Mouse (Mus musculus): ENCODE data around the gene Taf5. TPM values are rescaled to one million over a fixed set of nuclear protein-coding genes. Genes with fewer than 3 reads are reported as not detected.
A peak's percentile ranks its signal among the peaks of the same experiment; 100 is the strongest.

The Taf5 gene
- polyA plus RNA-seq, 1 experiment = 1.8 TPM

- Histone ChIP-seq H3K4me1 (ENCODE audit: control insufficient read depth, insufficient read depth, low read length) (peaks cover 9% of the 10 kb centered on the region; the same call in 1 of the 2 replicates), H3K4me3 (ENCODE audit: insufficient read depth, low read depth, low read length) (no peak overlapping the region), H3K27ac (ENCODE audit: insufficient read depth, low read depth, low read length) (no peak overlapping the region), H3K27me3 (replicated peaks; ENCODE audit: control insufficient read depth, insufficient read depth, low read length) (no peaks in the 10 kb centered on the region), H3K36me3 (ENCODE audit: control insufficient read depth, insufficient read depth, low read length) (no peaks in the 10 kb centered on the region)
- no peak for TF ChIP-seq POLR2A (IDR thresholded peaks at IDR 0.05; ENCODE audit: low read depth, low read length)
- TF ChIP-seq CTCF (conservative IDR thresholded peaks at IDR 0.05; ENCODE audit: insufficient read depth, insufficient read length, low read depth, low read length) = no peak
- WGBS = 73% methylated on average over 1 of the region's 1 CpGs
- no peak for DNase-seq
Observed at GRCm38 (mm10) chr19:47057684-47058083, 9.9 kb upstream of the Taf5 start.

GRCm38 (mm10) chr19:47065860-47066259 lies 1.7 kb upstream of the Taf5 start:
- WGBS = 92% methylated on average over 3 of the region's 3 CpGs
- no peaks in the 10 kb centered on the region for H3K36me3 ChIP-seq (ENCODE audit: control insufficient read depth, insufficient read depth, low read length)
- no peak overlapping the region for H3K4me3 ChIP-seq (ENCODE audit: insufficient read depth, low read depth, low read length)
- no peaks in the 10 kb centered on the region for H3K27me3 ChIP-seq (replicated peaks; ENCODE audit: control insufficient read depth, insufficient read depth, low read length)
- H3K27ac ChIP-seq (ENCODE audit: insufficient read depth, low read depth, low read length) = no peak overlapping the region
- no peaks in the 10 kb centered on the region; the same call in 1 of the 2 replicates for H3K4me1 ChIP-seq (ENCODE audit: control insufficient read depth, insufficient read depth, low read length)
- DNase-seq = no peak
- TF ChIP-seq CTCF (conservative IDR thresholded peaks at IDR 0.05; ENCODE audit: insufficient read depth, insufficient read length, low read depth, low read length) (0 out of 2 replicates have a peak, but pooled peaks have one; percentile 10), POLR2A (IDR thresholded peaks at IDR 0.05; ENCODE audit: low read depth, low read length) (no peak)

DNA sequence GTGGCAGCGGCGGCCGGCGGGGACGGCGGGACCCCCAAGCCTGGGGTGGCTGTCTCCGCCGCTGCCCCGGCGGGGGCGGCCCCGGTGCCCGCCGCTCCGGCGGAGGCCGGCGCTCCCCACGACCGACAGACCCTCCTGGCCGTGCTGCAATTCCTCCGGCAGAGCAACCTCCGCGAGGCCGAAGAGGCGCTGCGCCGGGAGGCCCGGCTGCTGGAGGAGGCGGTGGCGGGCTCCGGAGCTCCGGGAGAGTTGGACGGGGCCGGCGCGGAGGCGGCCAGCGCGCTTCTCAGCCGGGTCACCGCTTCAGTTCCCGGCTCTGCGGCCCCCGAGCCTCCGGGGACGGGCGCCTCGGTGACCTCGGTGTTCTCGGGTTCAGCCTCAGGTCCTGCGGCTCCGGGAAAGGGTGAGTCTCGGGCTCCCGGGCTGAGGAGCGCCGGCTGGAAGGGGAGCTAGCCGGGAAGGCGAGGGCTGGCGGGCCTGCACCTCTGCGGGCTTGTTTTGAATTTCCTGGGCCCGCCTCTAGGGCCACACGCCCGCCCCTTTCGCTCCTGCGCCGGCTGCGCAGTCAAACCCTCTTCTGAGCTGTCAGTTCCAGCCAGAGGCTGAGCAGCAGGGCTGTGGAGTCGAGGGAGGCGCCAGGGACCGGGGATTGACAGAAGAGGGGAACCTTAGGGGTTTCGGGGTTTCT lies 522 bp downstream of the Taf5 start:
- peak overlapping the region; percentile 90 for H3K4me3 ChIP-seq (ENCODE audit: insufficient read depth, low read depth, low read length)
- peak overlapping the region; percentile 81 for H3K27ac ChIP-seq (ENCODE audit: insufficient read depth, low read depth, low read length)
- DNase-seq = peak; percentile 92
- WGBS = under 1% methylated on average over 58 of the region's 72 CpGs
- TF ChIP-seq POLR2A (IDR thresholded peaks at IDR 0.05; ENCODE audit: low read depth, low read length) (no peak), CTCF (conservative IDR thresholded peaks at IDR 0.05; ENCODE audit: insufficient read depth, insufficient read length, low read depth, low read length) (no peak)
- no peaks in the 10 kb centered on the region for H3K27me3 ChIP-seq (replicated peaks; ENCODE audit: control insufficient read depth, insufficient read depth, low read length)
- no peaks in the 10 kb centered on the region; the same call in 1 of the 2 replicates for H3K4me1 ChIP-seq (ENCODE audit: control insufficient read depth, insufficient read depth, low read length)
- peaks cover 2% of the 10 kb centered on the region for H3K36me3 ChIP-seq (ENCODE audit: control insufficient read depth, insufficient read depth, low read length)

DNA sequence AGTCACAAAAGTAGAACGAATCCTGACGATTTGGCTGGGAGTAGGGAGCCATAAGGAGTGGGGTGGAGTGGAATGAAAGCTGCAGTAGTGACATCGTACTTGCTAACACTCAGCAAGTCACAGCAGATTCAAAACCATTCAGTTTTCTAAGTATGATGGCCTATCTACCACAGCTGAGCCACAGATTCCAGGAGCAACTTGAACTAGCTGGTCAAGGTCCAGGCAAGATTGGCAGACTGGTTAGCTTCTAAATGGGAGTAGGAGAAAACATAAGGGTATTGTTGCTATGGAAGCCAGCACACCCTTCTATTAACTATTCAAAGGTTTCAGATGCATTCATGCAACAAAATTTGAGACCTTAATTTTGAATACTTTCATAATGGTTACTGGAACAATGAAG lies 20.7 kb downstream of the Taf5 start:
- no peak for TF ChIP-seq POLR2A (IDR thresholded peaks at IDR 0.05; ENCODE audit: low read depth, low read length)
- no peak for TF ChIP-seq CTCF (conservative IDR thresholded peaks at IDR 0.05; ENCODE audit: insufficient read depth, insufficient read length, low read depth, low read length)
- Histone ChIP-seq H3K4me3 (ENCODE audit: insufficient read depth, low read depth, low read length) (peak overlapping the region; percentile 10; the same call in 1 of the 2 replicates), H3K36me3 (ENCODE audit: control insufficient read depth, insufficient read depth, low read length) (peaks cover 8% of the 10 kb centered on the region), H3K4me1 (ENCODE audit: control insufficient read depth, insufficient read depth, low read length) (peaks cover 12% of the 10 kb centered on the region; the same call in 1 of the 2 replicates), H3K27ac (ENCODE audit: insufficient read depth, low read depth, low read length) (no peak overlapping the region; the same call in 1 of the 2 replicates), H3K27me3 (replicated peaks; ENCODE audit: control insufficient read depth, insufficient read depth, low read length) (no peaks in the 10 kb centered on the region)
- WGBS = 38% methylated on average over 3 of the region's 3 CpGs
- peak; percentile 82 for DNase-seq

DNA sequence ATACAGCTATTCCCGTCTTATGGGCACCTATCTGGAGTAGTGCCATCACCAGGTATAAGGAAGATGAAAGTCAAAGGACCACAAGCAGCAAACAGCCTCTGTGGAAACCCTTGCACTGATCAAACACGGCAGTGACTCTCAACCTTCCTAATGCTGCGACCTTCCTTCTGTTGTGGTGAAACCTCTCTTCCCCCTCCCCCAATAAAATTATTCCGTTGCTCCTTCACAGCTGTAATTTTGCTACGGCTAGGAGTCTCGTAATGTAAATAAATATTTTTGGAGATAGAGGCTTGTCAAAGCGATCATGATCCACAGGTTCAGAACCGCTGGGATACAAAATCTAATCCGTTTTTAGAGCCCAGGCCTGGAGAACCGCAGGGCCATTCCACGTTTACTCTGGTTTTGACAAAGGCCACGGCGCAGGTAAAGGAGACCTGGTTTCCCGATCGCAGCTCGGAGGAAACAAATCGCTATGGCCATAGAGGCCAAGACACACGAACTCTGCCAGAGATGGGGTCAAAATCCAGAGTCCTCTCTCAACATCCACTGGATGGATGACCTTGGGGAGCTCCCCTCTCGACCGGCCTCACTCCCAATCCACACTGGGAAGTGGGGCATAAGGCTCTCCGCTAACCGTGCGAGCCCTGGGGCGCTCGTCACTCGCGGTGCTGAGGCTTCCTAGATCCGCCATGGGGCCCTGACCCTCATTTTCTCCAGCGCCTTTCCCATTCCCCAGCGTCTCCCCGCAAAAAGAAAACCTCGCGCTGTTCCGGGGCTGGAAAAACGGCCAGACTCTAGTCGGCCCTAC lies 22.4 kb downstream of the Taf5 start:
- Histone ChIP-seq H3K36me3 (ENCODE audit: control insufficient read depth, insufficient read depth, low read length) (peaks cover 2% of the 10 kb centered on the region), H3K4me1 (ENCODE audit: control insufficient read depth, insufficient read depth, low read length) (peaks cover 12% of the 10 kb centered on the region; the same call in 1 of the 2 replicates), H3K27me3 (replicated peaks; ENCODE audit: control insufficient read depth, insufficient read depth, low read length) (no peaks in the 10 kb centered on the region), H3K4me3 (ENCODE audit: insufficient read depth, low read depth, low read length) (peak overlapping the region; percentile 89), H3K27ac (ENCODE audit: insufficient read depth, low read depth, low read length) (peak overlapping the region; percentile 97)
- under 1% methylated on average over 36 of the region's 36 CpGs for WGBS
- peak; percentile 67 for DNase-seq
- TF ChIP-seq CTCF (conservative IDR thresholded peaks at IDR 0.05; ENCODE audit: insufficient read depth, insufficient read length, low read depth, low read length) (no peak), POLR2A (IDR thresholded peaks at IDR 0.05; ENCODE audit: low read depth, low read length) (no peak)

DNA sequence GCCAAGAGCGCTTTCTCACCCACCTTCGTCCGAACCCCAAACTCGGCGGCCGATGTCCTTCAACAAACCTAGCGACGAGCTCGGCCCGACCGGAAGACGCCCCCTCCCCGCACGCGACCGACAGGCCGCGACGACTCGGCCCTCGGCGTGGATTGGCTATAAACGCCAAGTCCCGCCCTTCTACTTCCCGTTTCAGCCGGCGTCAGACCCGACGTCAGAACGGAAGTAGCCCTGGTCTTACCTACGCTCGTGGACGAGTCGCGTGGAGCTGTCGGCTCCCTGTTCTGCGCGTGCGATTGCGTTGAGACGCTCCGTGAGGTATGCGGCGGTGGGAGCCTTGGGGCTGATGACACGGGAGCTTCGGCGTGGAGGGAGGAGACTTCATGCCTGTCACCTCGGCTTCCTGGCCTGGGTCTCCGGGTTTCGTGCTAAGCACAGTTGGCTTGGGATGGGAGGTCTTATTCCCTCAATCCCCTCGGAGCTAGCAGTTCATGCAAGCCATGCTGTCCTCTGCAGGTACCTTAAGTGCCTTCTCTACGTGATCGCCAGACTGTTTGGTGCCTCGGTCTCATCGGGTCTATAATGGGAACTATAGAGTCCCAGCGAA lies 23.1 kb downstream of the Taf5 start, which contains the start of the genes Usmg5 and Pdcd11:
Usmg5 (minus strand) TSS at position 98 of the 607 bp plus-strand sequence.
Pdcd11 (plus strand) TSS at position 219 of the 607 bp plus-strand sequence.
- peak; percentile 98 for DNase-seq
- H3K4me3 ChIP-seq (ENCODE audit: insufficient read depth, low read depth, low read length) = peak within 1 kb of the TSS; percentile 89
- TF ChIP-seq POLR2A (IDR thresholded peaks at IDR 0.05; ENCODE audit: low read depth, low read length) (peak; percentile 17), CTCF (conservative IDR thresholded peaks at IDR 0.05; ENCODE audit: insufficient read depth, insufficient read length, low read depth, low read length) (no peak)
- peaks cover 12% of the 10 kb centered on the region; the same call in 1 of the 2 replicates for H3K4me1 ChIP-seq (ENCODE audit: control insufficient read depth, insufficient read depth, low read length)
- H3K36me3 ChIP-seq (ENCODE audit: control insufficient read depth, insufficient read depth, low read length) = no peaks in the 10 kb centered on the region; the same call in none of the 2 replicates
- peak within 1 kb of the TSS; percentile 97 for H3K27ac ChIP-seq (ENCODE audit: insufficient read depth, low read depth, low read length)
- no peaks in the 10 kb centered on the region for H3K27me3 ChIP-seq (replicated peaks; ENCODE audit: control insufficient read depth, insufficient read depth, low read length)
- WGBS = under 1% methylated on average over 56 of the region's 56 CpGs

All from kidney, adult 2 months (tissue).